8 mouse cellular contexts compared by ENCODE assay signal in the genomic region with DNA sequence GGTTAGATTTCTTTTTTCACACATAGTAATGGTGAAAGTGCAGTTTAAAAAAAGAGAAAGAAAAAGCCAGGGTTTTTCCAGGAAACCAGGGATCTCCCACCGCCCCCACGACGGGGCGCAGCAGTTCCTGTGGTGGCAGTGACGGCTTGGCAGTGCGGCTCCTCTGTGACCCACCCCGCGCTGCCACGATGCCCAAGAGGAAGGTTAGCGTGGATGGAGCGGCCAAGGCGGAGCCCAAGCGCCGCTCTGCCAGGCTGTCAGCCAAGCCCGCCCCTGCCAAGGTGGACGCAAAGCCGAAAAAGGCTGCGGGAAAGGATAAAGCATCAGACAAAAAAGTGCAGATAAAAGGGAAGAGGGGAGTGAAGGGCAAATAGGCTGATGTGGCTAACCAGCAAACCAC. TPM values are rescaled to one million over a fixed set of nuclear protein-coding genes. Genes with fewer than 3 reads are reported as not detected.
A peak's percentile ranks its signal among the peaks of the same experiment; 100 is the strongest.
DNase-seq lines count a peak whose midpoint lies in the region; ATAC-seq and TF ChIP-seq lines count a peak whose summit lies in the region.

No protein-coding gene starts in this region.

- no peak overlapping the region for H3K27ac ChIP-seq in heart, embryonic 13.5 days (replicated peaks)
- H3K27ac ChIP-seq in ES-E14 (ENCODE audit: insufficient read depth, low read depth, low read length, poor library complexity, severe bottlenecking): no peak overlapping the region
- peak overlapping the region; percentile 30; the same call in 1 of the 2 replicates for H3K27ac ChIP-seq in embryonic facial prominence, embryonic 10.5 days (replicated peaks)
- H3K27ac ChIP-seq in intestine, embryonic 15.5 days: no peak overlapping the region
- peak overlapping the region; percentile 77 for H3K27ac ChIP-seq in midbrain, embryonic 10.5 days (replicated peaks)

- WGBS in heart, embryonic 13.5 days: 3% methylated on average over 18 of the region's 18 CpGs
- WGBS in embryonic facial prominence, embryonic 10.5 days: 2% methylated on average over 18 of the region's 18 CpGs
- WGBS in intestine, embryonic 15.5 days: 12% methylated on average over 18 of the region's 18 CpGs
- 3% methylated on average over 18 of the region's 18 CpGs for WGBS in midbrain, embryonic 10.5 days

- H3K4me1 ChIP-seq in heart, embryonic 13.5 days: peaks cover 7% of the 10 kb centered on the region
- 0 out of 4 replicates have a peak, but pooled peaks cover 0 to 2% of the 10 kb centered on the region in 2 experiments for H3K4me1 ChIP-seq in ES-E14 (ENCODE audit: control insufficient read depth in 2 of 2, insufficient read depth in 2 of 2, low read length in 2 of 2, poor library complexity in 1 of 2)
- H3K4me1 ChIP-seq in embryonic facial prominence, embryonic 10.5 days: peaks cover 24% of the 10 kb centered on the region
- 0 out of 2 replicates have a peak, but pooled peaks cover 3% of the 10 kb centered on the region for H3K4me1 ChIP-seq in intestine, embryonic 15.5 days (replicated peaks)
- H3K4me1 ChIP-seq in midbrain, embryonic 10.5 days: peaks cover 36% of the 10 kb centered on the region

- peaks cover 16% of the 10 kb centered on the region for H3K27me3 ChIP-seq in heart, embryonic 13.5 days (replicated peaks)
- H3K27me3 ChIP-seq in embryonic facial prominence, embryonic 10.5 days (replicated peaks; ENCODE audit: low read depth, poor library complexity, severe bottlenecking): peaks cover 23% of the 10 kb centered on the region; the same call in 1 of the 2 replicates
- H3K27me3 ChIP-seq in intestine, embryonic 15.5 days (replicated peaks): no peaks in the 10 kb centered on the region
- H3K27me3 ChIP-seq in midbrain, embryonic 10.5 days (ENCODE audit: low read depth, poor library complexity, severe bottlenecking): peaks cover 12% of the 10 kb centered on the region

- no peak for DNase-seq in heart, postnatal 25 days (ENCODE audit: low spot score)
- no peak for DNase-seq in ES-E14 (ENCODE audit: low read depth, low spot score)
- DNase-seq in embryonic facial prominence, embryonic 10.5 days (ENCODE audit: low spot score): peak; percentile 37
- peak; percentile 31 for DNase-seq in midbrain, embryonic 10.5 days (ENCODE audit: low spot score)
- DNase-seq in natural killer cell, adult 2 months (ENCODE audit: low spot score in 2 of 2): no peak

- H3K4me3 ChIP-seq in heart, embryonic 13.5 days: peak overlapping the region; percentile 47
- peak overlapping the region; percentile 25 to 62; a peak in 2 of 4 replicates for H3K4me3 ChIP-seq in ES-E14 (ENCODE audit: insufficient read depth in 1 of 2, low read depth in 1 of 2, low read length in 2 of 2, poor library complexity in 1 of 2, severe bottlenecking in 1 of 2)
- H3K4me3 ChIP-seq in embryonic facial prominence, embryonic 10.5 days: peak overlapping the region; percentile 56
- H3K4me3 ChIP-seq in intestine, embryonic 15.5 days (replicated peaks): peak overlapping the region; percentile 27
- peak overlapping the region; percentile 53 for H3K4me3 ChIP-seq in midbrain, embryonic 10.5 days

- no peaks in the 10 kb centered on the region for H3K36me3 ChIP-seq in heart, embryonic 13.5 days
- H3K36me3 ChIP-seq in ES-E14 (ENCODE audit: control insufficient read depth, insufficient read depth, low read length, poor library complexity, severe bottlenecking): no peaks in the 10 kb centered on the region
- no peaks in the 10 kb centered on the region for H3K36me3 ChIP-seq in embryonic facial prominence, embryonic 10.5 days (replicated peaks)
- H3K36me3 ChIP-seq in intestine, embryonic 15.5 days: no peaks in the 10 kb centered on the region
- no peaks in the 10 kb centered on the region for H3K36me3 ChIP-seq in midbrain, embryonic 10.5 days

- peak overlapping the region; percentile 44 for H3K9ac ChIP-seq in heart, embryonic 13.5 days
- H3K9ac ChIP-seq in ES-E14 (ENCODE audit: insufficient read depth, low read depth, low read length, poor library complexity, severe bottlenecking): peak overlapping the region; percentile 60
- no peak overlapping the region; the same call in 1 of the 2 replicates for H3K9ac ChIP-seq in intestine, embryonic 15.5 days

- no peak for ATAC-seq in heart, embryonic 13.5 days (ENCODE audit: extremely low read depth, insufficient number of reproducible peaks, low FRiP score, low TSS enrichment)
- no peak for ATAC-seq in intestine, embryonic 15.5 days
- ATAC-seq in activated CD4-positive, CD25-positive, alpha-beta regulatory T cell, adult 4 months: no peak

- H3K4me2 ChIP-seq in heart, embryonic 13.5 days: peak overlapping the region; percentile 74
- H3K4me2 ChIP-seq in intestine, embryonic 15.5 days (replicated peaks): peak overlapping the region; percentile 71

- in situ Hi-C loops in ES-E14 (cut with MboI; ENCODE audit: low sequenced_read_pairs in 2 of 2, unreplicated experiment in 2 of 2): no loop called here

- H3K9me3 ChIP-seq in heart, embryonic 13.5 days: no peaks in the 10 kb centered on the region
- H3K9me3 ChIP-seq in ES-E14 (ENCODE audit: control insufficient read depth, insufficient read depth, low read depth, low read length): no peaks in the 10 kb centered on the region
- no peaks in the 10 kb centered on the region for H3K9me3 ChIP-seq in embryonic facial prominence, embryonic 10.5 days
- H3K9me3 ChIP-seq in intestine, embryonic 15.5 days: no peaks in the 10 kb centered on the region
- no peaks in the 10 kb centered on the region for H3K9me3 ChIP-seq in midbrain, embryonic 10.5 days (replicated peaks)

- intact Hi-C loops in heart, postnatal 25 days (cut with DNase I): no loop called here

TF ChIP-seq in ES-E14, 5 proteins besides CTCF, POLR2A, EP300 and RAD21:
- TF ChIP-seq ZNF384 (IDR thresholded peaks at IDR 0.05; ENCODE audit: low read depth, low read length) (no peak), ZC3H11A (IDR thresholded peaks at IDR 0.05; ENCODE audit: borderline replicate concordance, low read depth, low read length) (no peak), HCFC1 (IDR thresholded peaks at IDR 0.05; ENCODE audit: borderline replicate concordance, insufficient read depth, low read length) (no peak), CHD2 (IDR thresholded peaks at IDR 0.05; ENCODE audit: low read depth, low read length) (no peak), MAFK (IDR thresholded peaks at IDR 0.05; ENCODE audit: insufficient read depth, low read depth, low read length) (no peak)

RNA-seq across cellular contexts. Expression of gene Plch1, which starts 6.0 kb away (rescaled TPM):
- 0.49 and 0.68 TPM in 2 replicates for polyA plus RNA-seq in heart, embryonic 13.5 days (2015; fragmentation: Nextera tagmentation; extraction: Ambion mirVana)
- not detected for total RNA-seq in heart, postnatal 25 days (2021)
- total RNA-seq in ES-E14 (2012; rRNA removed): 3.9 and 6.0 TPM in 2 replicates
- 10.5 and 19.0 TPM in 2 replicates for polyA plus RNA-seq in embryonic facial prominence, embryonic 10.5 days (2016; fragmentation: Nextera tagmentation; extraction: Ambion mirVana)
- 6.8 and 6.9 TPM in 2 replicates for polyA plus RNA-seq in intestine, embryonic 15.5 days (2015; fragmentation: Nextera tagmentation; extraction: Ambion mirVana)
- 27.5 and 33.1 TPM in 2 replicates for polyA plus RNA-seq in midbrain, embryonic 10.5 days (2016; fragmentation: Nextera tagmentation; extraction: Ambion mirVana)
- not detected for polyA plus RNA-seq in activated CD4-positive, CD25-positive, alpha-beta regulatory T cell, adult 4 months (2017; shearing (Covaris generic))

RNA-seq across cellular contexts. Expression of gene E130311K13Rik, which starts 24.0 kb away (rescaled TPM):
- polyA plus RNA-seq in heart, embryonic 13.5 days (2015; fragmentation: Nextera tagmentation; extraction: Ambion mirVana): 5.1 and 5.2 TPM in 2 replicates
- total RNA-seq in heart, postnatal 25 days (2021): 1 to 10 TPM; 8.1 TPM
- 3.3 and 3.4 TPM in 2 replicates for total RNA-seq in ES-E14 (2012; rRNA removed)
- 2.0 and 2.9 TPM in 2 replicates for polyA plus RNA-seq in embryonic facial prominence, embryonic 10.5 days (2016; fragmentation: Nextera tagmentation; extraction: Ambion mirVana)
- 5.0 and 6.1 TPM in 2 replicates for polyA plus RNA-seq in intestine, embryonic 15.5 days (2015; fragmentation: Nextera tagmentation; extraction: Ambion mirVana)
- 2.7 and 3.3 TPM in 2 replicates for polyA plus RNA-seq in midbrain, embryonic 10.5 days (2016; fragmentation: Nextera tagmentation; extraction: Ambion mirVana)
- polyA plus RNA-seq in activated CD4-positive, CD25-positive, alpha-beta regulatory T cell, adult 4 months (2017; shearing (Covaris generic)): 10 to 100 TPM in 1 of 2 experiments, 1 to 10 TPM in 1; 7.8 to 12.5 TPM

RNA-seq across cellular contexts. Expression of gene Slc33a1, which starts 59.3 kb away (rescaled TPM):
- polyA plus RNA-seq in heart, embryonic 13.5 days (2015; fragmentation: Nextera tagmentation; extraction: Ambion mirVana): 9.0 and 10.0 TPM in 2 replicates
- total RNA-seq in heart, postnatal 25 days (2021): 10 to 100 TPM; 12.5 to 12.7 TPM
- 22.1 and 27.1 TPM in 2 replicates for total RNA-seq in ES-E14 (2012; rRNA removed)
- 11.3 and 12.8 TPM in 2 replicates for polyA plus RNA-seq in embryonic facial prominence, embryonic 10.5 days (2016; fragmentation: Nextera tagmentation; extraction: Ambion mirVana)
- 24.0 TPM in 2 replicates for polyA plus RNA-seq in intestine, embryonic 15.5 days (2015; fragmentation: Nextera tagmentation; extraction: Ambion mirVana)
- 11.8 and 12.3 TPM in 2 replicates for polyA plus RNA-seq in midbrain, embryonic 10.5 days (2016; fragmentation: Nextera tagmentation; extraction: Ambion mirVana)
- 10 to 100 TPM in 1 of 2 experiments, 1 to 10 TPM in 1; 9.9 to 10.7 TPM for polyA plus RNA-seq in activated CD4-positive, CD25-positive, alpha-beta regulatory T cell, adult 4 months (2017; shearing (Covaris generic))

Comparison
In these comparisons a context has a peak if more than half of its experiments do, and no peak if none do; other contexts are left out.
1. H3K27ac ChIP-seq: peak in embryonic facial prominence, embryonic 10.5 days (single experiment) and midbrain, embryonic 10.5 days (single experiment); none in heart, embryonic 13.5 days (single experiment), ES-E14 (single experiment) and intestine, embryonic 15.5 days (single experiment).
2. DNase-seq: peak in embryonic facial prominence, embryonic 10.5 days (single experiment) and midbrain, embryonic 10.5 days (single experiment); none in heart, postnatal 25 days (single experiment), ES-E14 (single experiment) and natural killer cell, adult 2 months (0 of 2).
3. Peak in every context shown above with its lines, with median percentiles within 50 percentile points of each other: H3K4me3 ChIP-seq.